Mouse (Mus musculus): ENCODE data around the gene Rps11.
A peak's percentile ranks its signal among the peaks of the same experiment; 100 is the strongest.
"Not testable (repeated sequence)": the region's sequence is repeated elsewhere in the genome, so short reads cannot be mapped to it uniquely, and the experiment has no call there.

The Rps11 gene

GRCm38 (mm10) chr7:45154096-45154992 is 30.1 kb upstream of the Rps11 start, which contains the start of the genes Pih1d1 and Aldh16a1:
Gene Pih1d1 (plus strand): TSS chr7:45154303.
Gene Aldh16a1 (minus strand): TSS chr7:45154584.
- peak; percentile 79 for DNase-seq (ENCODE audit: extremely low read depth, low read depth)

- DNase-seq (ENCODE audit: extremely low read depth, low read depth), result no peak
Measured at GRCm38 (mm10) chr7:45153586-45153985, 29.3 kb upstream of the Rps11 start.

GRCm38 (mm10) chr7:45153052-45153451 is 28.8 kb upstream of the Rps11 start:
- DNase-seq (ENCODE audit: extremely low read depth, low read depth), result not testable (repeated sequence)

- no peak for DNase-seq (ENCODE audit: extremely low read depth, low read depth)
Measured at GRCm38 (mm10) chr7:45151303-45151702, 27.1 kb upstream of the Rps11 start.

GRCm38 (mm10) chr7:45150321-45150720 is 26.1 kb upstream of the Rps11 start:
- DNase-seq (ENCODE audit: extremely low read depth, low read depth), result no peak

- DNase-seq (ENCODE audit: extremely low read depth, low read depth), result no peak
Measured at GRCm38 (mm10) chr7:45149545-45149944, 25.3 kb upstream of the Rps11 start.

- DNase-seq (ENCODE audit: extremely low read depth, low read depth), result no peak
Measured at GRCm38 (mm10) chr7:45148534-45149098, 24.4 kb upstream of the Rps11 start.

- no peak for DNase-seq (ENCODE audit: extremely low read depth, low read depth)
Measured at GRCm38 (mm10) chr7:45147899-45148298, 23.7 kb upstream of the Rps11 start.

GRCm38 (mm10) chr7:45147267-45147666 is 23.0 kb upstream of the Rps11 start:
- no peak for DNase-seq (ENCODE audit: extremely low read depth, low read depth)

GRCm38 (mm10) chr7:45145460-45145859 is 21.2 kb upstream of the Rps11 start:
- no peak for DNase-seq (ENCODE audit: extremely low read depth, low read depth)

- no peak for DNase-seq (ENCODE audit: extremely low read depth, low read depth)
Measured at GRCm38 (mm10) chr7:45144368-45145174, 20.3 kb upstream of the Rps11 start.

- DNase-seq (ENCODE audit: extremely low read depth, low read depth), result no peak
Measured at GRCm38 (mm10) chr7:45141914-45142313, 17.7 kb upstream of the Rps11 start.

- DNase-seq (ENCODE audit: extremely low read depth, low read depth), result no peak
Measured at GRCm38 (mm10) chr7:45141319-45141718, 17.1 kb upstream of the Rps11 start.

GRCm38 (mm10) chr7:45139904-45140723 is 15.9 kb upstream of the Rps11 start:
- no peak for DNase-seq (ENCODE audit: extremely low read depth, low read depth)

GRCm38 (mm10) chr7:45138403-45138802 is 14.2 kb upstream of the Rps11 start:
- no peak for DNase-seq (ENCODE audit: extremely low read depth, low read depth)

GRCm38 (mm10) chr7:45137171-45138006 is 13.2 kb upstream of the Rps11 start:
- peak; percentile 99 for DNase-seq (ENCODE audit: extremely low read depth, low read depth)

GRCm38 (mm10) chr7:45135993-45136567 is 11.8 kb upstream of the Rps11 start, which contains the start of the genes Gm45713 and Flt3l:
Gene Gm45713 (minus strand): TSS chr7:45136231.
Gene Flt3l (minus strand): TSS chr7:45136432.
- peak; percentile 81 for DNase-seq (ENCODE audit: extremely low read depth, low read depth)

GRCm38 (mm10) chr7:45135370-45135769 is 11.1 kb upstream of the Rps11 start:
- no peak for DNase-seq (ENCODE audit: extremely low read depth, low read depth)

- DNase-seq (ENCODE audit: extremely low read depth, low read depth), result peak; percentile 82
Measured at GRCm38 (mm10) chr7:45134544-45135026, 10.3 kb upstream of the Rps11 start.

Data from MEL-GATA-1-ER (cell line).